Mouse (Mus musculus): ENCODE results near the gene 9530003J23Rik. TPM values are rescaled to one million over a fixed set of nuclear protein-coding genes. Genes with fewer than 3 reads are reported as not detected.
"Not testable (repeated sequence)": the region's sequence is repeated elsewhere in the genome, so short reads cannot be mapped to it uniquely, and the experiment has no call there.

9530003J23Rik gene
- polyA plus RNA-seq, 1 experiment from 2014 or later = 3.3 TPM

GRCm38 (mm10) chr10:117282551-117282950, 44.0 kb upstream of the 9530003J23Rik start:
- DNase-seq (ENCODE audit: low spot score) (no peak), ATAC-seq (no peak)
- no peaks in the 10 kb centered on the region for H3K27me3 ChIP-seq (replicated peaks; ENCODE audit: insufficient read depth, low read length)
- no peaks in the 10 kb centered on the region for H3K9me3 ChIP-seq (ENCODE audit: low read length)
- TF ChIP-seq CTCF (IDR thresholded peaks at IDR 0.05) (no peak), EP300 (IDR thresholded peaks at IDR 0.05) (no peak)
- no peak overlapping the region for H3K4me2 ChIP-seq (replicated peaks; ENCODE audit: low read depth, low read length)
- no peak overlapping the region for H3K4me3 ChIP-seq (ENCODE audit: low read depth, low read length)
- no peak overlapping the region for H3K27ac ChIP-seq (ENCODE audit: low read length)
- no peaks in the 10 kb centered on the region for H3K4me1 ChIP-seq (ENCODE audit: insufficient read depth, low read depth, low read length)
- H3K9ac ChIP-seq (replicated peaks; ENCODE audit: low read depth) = no peak overlapping the region
- no peaks in the 10 kb centered on the region for H3K36me3 ChIP-seq (ENCODE audit: insufficient read depth, low read length)
- 61% methylated on average over 2 of the region's 2 CpGs for WGBS

- Histone ChIP-seq H3K36me3 (ENCODE audit: insufficient read depth, low read length) (no peaks in the 10 kb centered on the region), H3K9ac (replicated peaks; ENCODE audit: low read depth) (no peak within 1 kb of the TSS), H3K4me3 (ENCODE audit: low read depth, low read length) (peak within 1 kb of the TSS; percentile 4; the same call in 1 of the 2 replicates), H3K27me3 (replicated peaks; ENCODE audit: insufficient read depth, low read length) (no peaks in the 10 kb centered on the region), H3K4me2 (replicated peaks; ENCODE audit: low read depth, low read length) (peak within 1 kb of the TSS; percentile 32), H3K4me1 (ENCODE audit: insufficient read depth, low read depth, low read length) (no peaks in the 10 kb centered on the region), H3K27ac (ENCODE audit: low read length) (no peak within 1 kb of the TSS), H3K9me3 (ENCODE audit: low read length) (no peaks in the 10 kb centered on the region)
- DNase-seq (ENCODE audit: low spot score) (peak; percentile 57), ATAC-seq (peak; percentile 30; the same call in 1 of the 2 replicates)
- no peak for TF ChIP-seq EP300 (IDR thresholded peaks at IDR 0.05)
- 35% methylated on average over 4 of the region's 4 CpGs for WGBS
Observed at GRCm38 (mm10) chr10:117282049-117282448, 43.5 kb upstream of the 9530003J23Rik start, which contains the start of gene Lyz2. Gene Lyz2, minus strand, starts transcription at chr10:117282321.

GRCm38 (mm10) chr10:117281381-117281920, 42.9 kb upstream of the 9530003J23Rik start:
- TF ChIP-seq EP300 (IDR thresholded peaks at IDR 0.05) (no peak), CTCF (IDR thresholded peaks at IDR 0.05) (no peak)
- Histone ChIP-seq H3K9me3 (ENCODE audit: low read length) (no peaks in the 10 kb centered on the region), H3K36me3 (ENCODE audit: insufficient read depth, low read length) (no peaks in the 10 kb centered on the region), H3K4me3 (ENCODE audit: low read depth, low read length) (peak overlapping the region; percentile 4; the same call in 1 of the 2 replicates), H3K27ac (ENCODE audit: low read length) (no peak overlapping the region), H3K9ac (replicated peaks; ENCODE audit: low read depth) (no peak overlapping the region), H3K4me1 (ENCODE audit: insufficient read depth, low read depth, low read length) (no peaks in the 10 kb centered on the region), H3K4me2 (replicated peaks; ENCODE audit: low read depth, low read length) (peak overlapping the region; percentile 32), H3K27me3 (replicated peaks; ENCODE audit: insufficient read depth, low read length) (no peaks in the 10 kb centered on the region)
- ATAC-seq = no peak
- 78% methylated on average over 7 of the region's 7 CpGs for WGBS
- DNase-seq (ENCODE audit: low spot score) = no peak

GRCm38 (mm10) chr10:117280000-117280399, 41.5 kb upstream of the 9530003J23Rik start:
- Histone ChIP-seq H3K9me3 (ENCODE audit: low read length) (no peaks in the 10 kb centered on the region), H3K9ac (replicated peaks; ENCODE audit: low read depth) (no peak overlapping the region), H3K4me1 (ENCODE audit: insufficient read depth, low read depth, low read length) (no peaks in the 10 kb centered on the region), H3K27me3 (replicated peaks; ENCODE audit: insufficient read depth, low read length) (no peaks in the 10 kb centered on the region), H3K27ac (ENCODE audit: low read length) (no peak overlapping the region), H3K36me3 (ENCODE audit: insufficient read depth, low read length) (no peaks in the 10 kb centered on the region), H3K4me3 (ENCODE audit: low read depth, low read length) (no peak overlapping the region), H3K4me2 (replicated peaks; ENCODE audit: low read depth, low read length) (peak overlapping the region; percentile 17; the same call in 1 of the 2 replicates)
- WGBS = 29% methylated on average over 1 of the region's 1 CpGs
- ATAC-seq = no peak
- DNase-seq (ENCODE audit: low spot score) = no peak
- no peak for TF ChIP-seq EP300 (IDR thresholded peaks at IDR 0.05)
- no peak for TF ChIP-seq CTCF (IDR thresholded peaks at IDR 0.05)

GRCm38 (mm10) chr10:117278510-117278909, 40.0 kb upstream of the 9530003J23Rik start:
- not testable (repeated sequence) for H3K9me3 ChIP-seq (ENCODE audit: low read length); ATAC-seq; H3K4me2 ChIP-seq (replicated peaks; ENCODE audit: low read depth, low read length)

GRCm38 (mm10) chr10:117277779-117278178, 39.3 kb upstream of the 9530003J23Rik start:
- H3K4me1 ChIP-seq (ENCODE audit: insufficient read depth, low read depth, low read length); DNase-seq (ENCODE audit: low spot score); H3K4me2 ChIP-seq (replicated peaks; ENCODE audit: low read depth, low read length); H3K27me3 ChIP-seq (replicated peaks; ENCODE audit: insufficient read depth, low read length); H3K9ac ChIP-seq (replicated peaks; ENCODE audit: low read depth); H3K36me3 ChIP-seq (ENCODE audit: insufficient read depth, low read length); H3K9me3 ChIP-seq (ENCODE audit: low read length); H3K4me3 ChIP-seq (ENCODE audit: low read depth, low read length); ATAC-seq; H3K27ac ChIP-seq (ENCODE audit: low read length): not testable (repeated sequence)
- 76% methylated on average over 9 of the region's 9 CpGs for WGBS

More at GRCm38 (mm10) chr10:117278510-117278909, 40.0 kb upstream of the 9530003J23Rik start:
- not testable (repeated sequence) for H3K27ac ChIP-seq (ENCODE audit: low read length); DNase-seq (ENCODE audit: low spot score); H3K4me1 ChIP-seq (ENCODE audit: insufficient read depth, low read depth, low read length); H3K9ac ChIP-seq (replicated peaks; ENCODE audit: low read depth); H3K4me3 ChIP-seq (ENCODE audit: low read depth, low read length); H3K36me3 ChIP-seq (ENCODE audit: insufficient read depth, low read length); H3K27me3 ChIP-seq (replicated peaks; ENCODE audit: insufficient read depth, low read length)
- 27% methylated on average over 2 of the region's 2 CpGs for WGBS

Measured in lung, postnatal 0 days (tissue).